Mouse (Mus musculus) stomach, embryonic 15.5 days (tissue): ENCODE data around the gene Gm614. TPM values are rescaled to one million over a fixed set of nuclear protein-coding genes. Genes with fewer than 3 reads are reported as not detected.
A peak's percentile ranks its signal among the peaks of the same experiment; 100 is the strongest.

Experiments used
- ATAC-seq: fragments of 200-750 bp; cut with Nextera tagmentation; 2 replicates; pipeline ENCODE4 v1.8.0; 2017; ENCODE audit warnings: low read depth, moderate number of reproducible peaks, moderate TSS enrichment; ENCODE audit not compliant: insufficient read depth, low FRiP score
- H3K27ac ChIP-seq: fragments of 300-500 bp; sonication (generic); 2 replicates; pipeline ENCODE4 v1.5.1; 2015; ENCODE audit warnings: mild to moderate bottlenecking, inconsistent platforms
- H3K27me3 ChIP-seq: fragments of 300-500 bp; sonication (generic); replicated peaks from 2 replicates; pipeline ENCODE4 v1.6.1; 2015; ENCODE audit warnings: inconsistent platforms
- H3K36me3 ChIP-seq: fragments of 300-500 bp; sonication (generic); 2 replicates; pipeline ENCODE4 v1.6.1; 2015; ENCODE audit warnings: inconsistent platforms
- H3K4me1 ChIP-seq: fragments of 300-500 bp; sonication (generic); 2 replicates; pipeline ENCODE4 v1.6.1; 2015; ENCODE audit warnings: inconsistent platforms
- H3K4me2 ChIP-seq: fragments of 300-500 bp; sonication (generic); 2 replicates; pipeline ENCODE4 v1.6.1; 2015; ENCODE audit warnings: mild to moderate bottlenecking, inconsistent platforms
- H3K4me3 ChIP-seq: fragments of 300-500 bp; sonication (generic); replicated peaks from 2 replicates; pipeline ENCODE4 v1.5.1; 2015; ENCODE audit warnings: inconsistent platforms
- H3K9ac ChIP-seq: fragments of 300-500 bp; sonication (generic); 2 replicates; pipeline ENCODE4 v1.6.1; 2015; ENCODE audit warnings: inconsistent platforms
- H3K9me3 ChIP-seq: fragments of 300-500 bp; sonication (generic); 2 replicates; pipeline ENCODE4 v1.6.1; 2016; ENCODE audit warnings: inconsistent platforms
- WGBS: fragments of 180-500 bp; shearing (Covaris S2); methylation state at CpG from one replicate; pipeline ENCODE4 v1.1.7; 2015; 5-methylcytosine and 5-hydroxymethylcytosine counted together
- polyA plus RNA-seq: library from polyadenylated mRNA; unstranded; fragments of >200 nt; fragmentation: Nextera tagmentation; extraction: Ambion mirVana; gene quantifications from 2 replicates; pipeline ENCODE4 v1.2.1, GENCODE M21; 2015

Gm614 gene
- polyA plus RNA-seq: not detected in 2 replicates

GRCm38 (mm10) chrX:101263892-101264291 is at the start of gene Gm614:
Gene Gm614, minus strand, starts transcription at chrX:101263992.
- ATAC-seq: no peak
- 69% methylated on average over 1 of the region's 1 CpGs for WGBS
- Histone ChIP-seq H3K9ac (no peak within 1 kb of the TSS), H3K4me1 (0 out of 2 replicates have a peak, but pooled peaks cover 3% of the 10 kb centered on the region), H3K4me3 (no peak within 1 kb of the TSS), H3K36me3 (no peaks in the 10 kb centered on the region), H3K9me3 (no peaks in the 10 kb centered on the region), H3K27me3 (no peaks in the 10 kb centered on the region), H3K27ac (no peak within 1 kb of the TSS), H3K4me2 (no peak within 1 kb of the TSS)

- Histone ChIP-seq H3K27me3 (no peaks in the 10 kb centered on the region), H3K4me2 (no peak overlapping the region)
- 93% methylated on average over 5 of the region's 5 CpGs for WGBS
Measured at GRCm38 (mm10) chrX:101309299-101309698, 45.5 kb upstream of the Gm614 start.

GRCm38 (mm10) chrX:101304646-101305045 is 40.9 kb upstream of the Gm614 start:
- no peak for ATAC-seq
- H3K4me2 ChIP-seq: no peak overlapping the region
- no peaks in the 10 kb centered on the region for H3K4me1 ChIP-seq
- no peak overlapping the region for H3K9ac ChIP-seq
- no peaks in the 10 kb centered on the region for H3K27me3 ChIP-seq
- no peak overlapping the region for H3K27ac ChIP-seq
- H3K36me3 ChIP-seq: no peaks in the 10 kb centered on the region
- H3K4me3 ChIP-seq: no peak overlapping the region
- WGBS: 81% methylated on average over 2 of the region's 2 CpGs
- H3K9me3 ChIP-seq: no peaks in the 10 kb centered on the region

More at GRCm38 (mm10) chrX:101309299-101309698, 45.5 kb upstream of the Gm614 start:
- Histone ChIP-seq H3K9ac (no peak overlapping the region), H3K27ac (no peak overlapping the region), H3K9me3 (no peaks in the 10 kb centered on the region), H3K36me3 (no peaks in the 10 kb centered on the region), H3K4me3 (no peak overlapping the region), H3K4me1 (no peaks in the 10 kb centered on the region)
- no peak for ATAC-seq

GRCm38 (mm10) chrX:101301654-101302053 is 37.9 kb upstream of the Gm614 start:
- 78% methylated on average over 9 of the region's 9 CpGs for WGBS
- Histone ChIP-seq H3K9me3 (no peaks in the 10 kb centered on the region), H3K9ac (no peak overlapping the region), H3K27ac (no peak overlapping the region), H3K36me3 (no peaks in the 10 kb centered on the region), H3K4me1 (no peaks in the 10 kb centered on the region), H3K4me3 (no peak overlapping the region), H3K4me2 (no peak overlapping the region), H3K27me3 (no peaks in the 10 kb centered on the region)
- ATAC-seq: no peak

- 50% methylated on average over 13 of the region's 13 CpGs for WGBS
- peak overlapping the region; percentile 52 for H3K4me2 ChIP-seq
- no peak for ATAC-seq
- no peaks in the 10 kb centered on the region for H3K4me1 ChIP-seq
- no peak overlapping the region for H3K27ac ChIP-seq
- no peaks in the 10 kb centered on the region; the same call in 1 of the 2 replicates for H3K36me3 ChIP-seq
- no peaks in the 10 kb centered on the region for H3K9me3 ChIP-seq
- H3K4me3 ChIP-seq: peak overlapping the region; percentile 37
- H3K27me3 ChIP-seq: no peaks in the 10 kb centered on the region
- H3K9ac ChIP-seq: no peak overlapping the region
Measured at GRCm38 (mm10) chrX:101300427-101301030, 36.7 kb upstream of the Gm614 start.

- Histone ChIP-seq H3K4me2 (peak overlapping the region; percentile 52), H3K27ac (no peak overlapping the region), H3K9me3 (no peaks in the 10 kb centered on the region), H3K9ac (no peak overlapping the region), H3K36me3 (no peaks in the 10 kb centered on the region; the same call in 1 of the 2 replicates), H3K4me1 (no peaks in the 10 kb centered on the region), H3K4me3 (peak overlapping the region; percentile 37), H3K27me3 (no peaks in the 10 kb centered on the region)
- no peak for ATAC-seq
- WGBS: 24% methylated on average over 12 of the region's 13 CpGs
Measured at GRCm38 (mm10) chrX:101299473-101300426, 36.0 kb upstream of the Gm614 start.

- no peak for ATAC-seq
- H3K4me3 ChIP-seq: peak within 1 kb of the TSS; percentile 37
- no peaks in the 10 kb centered on the region for H3K4me1 ChIP-seq
- 21% methylated on average over 20 of the region's 24 CpGs for WGBS
- no peak within 1 kb of the TSS for H3K27ac ChIP-seq
- no peaks in the 10 kb centered on the region for H3K9me3 ChIP-seq
- no peaks in the 10 kb centered on the region; the same call in 1 of the 2 replicates for H3K36me3 ChIP-seq
- H3K9ac ChIP-seq: no peak within 1 kb of the TSS
- H3K4me2 ChIP-seq: peak within 1 kb of the TSS; percentile 52
- no peaks in the 10 kb centered on the region for H3K27me3 ChIP-seq
Measured at GRCm38 (mm10) chrX:101299055-101299454, 35.3 kb upstream of the Gm614 start, which contains the start of gene Nlgn3. Gene Nlgn3, plus strand, starts transcription at chrX:101299168.

- H3K9ac ChIP-seq: no peak overlapping the region
- no peaks in the 10 kb centered on the region for H3K27me3 ChIP-seq
- peaks cover 3% of the 10 kb centered on the region; the same call in 1 of the 2 replicates for H3K36me3 ChIP-seq
- no peak overlapping the region for H3K4me2 ChIP-seq
- no peak for ATAC-seq
- no peaks in the 10 kb centered on the region for H3K4me1 ChIP-seq
- no peak overlapping the region for H3K27ac ChIP-seq
- WGBS: 79% methylated on average over 10 of the region's 10 CpGs
- H3K9me3 ChIP-seq: no peaks in the 10 kb centered on the region
- H3K4me3 ChIP-seq: no peak overlapping the region
Measured at GRCm38 (mm10) chrX:101290111-101290510, 26.3 kb upstream of the Gm614 start.

- no peak overlapping the region for H3K27ac ChIP-seq
- peaks cover 3% of the 10 kb centered on the region; the same call in 1 of the 2 replicates for H3K36me3 ChIP-seq
- no peaks in the 10 kb centered on the region for H3K9me3 ChIP-seq
- H3K4me2 ChIP-seq: no peak overlapping the region
- no peaks in the 10 kb centered on the region for H3K27me3 ChIP-seq
- no peak overlapping the region for H3K4me3 ChIP-seq
- no peak for ATAC-seq
- H3K9ac ChIP-seq: no peak overlapping the region
- H3K4me1 ChIP-seq: no peaks in the 10 kb centered on the region
- 85% methylated on average over 7 of the region's 7 CpGs for whole genome bisulfite sequencing
Measured at GRCm38 (mm10) chrX:101289037-101289436, 25.2 kb upstream of the Gm614 start.

GRCm38 (mm10) chrX:101288432-101288831 is 24.6 kb upstream of the Gm614 start:
- H3K4me3 ChIP-seq: no peak overlapping the region
- peaks cover 3% of the 10 kb centered on the region; the same call in 1 of the 2 replicates for H3K36me3 ChIP-seq
- no peaks in the 10 kb centered on the region for H3K27me3 ChIP-seq
- 91% methylated on average over 6 of the region's 6 CpGs for WGBS
- H3K4me1 ChIP-seq: no peaks in the 10 kb centered on the region
- no peak overlapping the region for H3K4me2 ChIP-seq
- no peaks in the 10 kb centered on the region for H3K9me3 ChIP-seq
- no peak overlapping the region for H3K27ac ChIP-seq
- ATAC-seq: no peak
- H3K9ac ChIP-seq: no peak overlapping the region

GRCm38 (mm10) chrX:101287543-101287942 is 23.8 kb upstream of the Gm614 start:
- H3K27me3 ChIP-seq: no peaks in the 10 kb centered on the region
- H3K36me3 ChIP-seq: peaks cover 3% of the 10 kb centered on the region; the same call in 1 of the 2 replicates
- no peaks in the 10 kb centered on the region for H3K4me1 ChIP-seq
- H3K4me3 ChIP-seq: no peak overlapping the region
- H3K4me2 ChIP-seq: no peak overlapping the region
- no peak overlapping the region for H3K9ac ChIP-seq
- no peaks in the 10 kb centered on the region for H3K9me3 ChIP-seq
- ATAC-seq: peak; percentile 88; the same call in 1 of the 2 replicates
- no peak overlapping the region for H3K27ac ChIP-seq
- WGBS: 86% methylated on average over 3 of the region's 3 CpGs
